8 mouse cellular contexts compared by ENCODE assay signal in genomic region chr15:11407381-11407780, GRCm38 (mm10). TPM values are rescaled to one million over a fixed set of nuclear protein-coding genes. Genes with fewer than 3 reads are reported as not detected.
DNase-seq lines count a peak whose midpoint lies in the region; ATAC-seq and TF ChIP-seq lines count a peak whose summit lies in the region.

No protein-coding gene starts in this region.

- intact Hi-C loops in left cerebral cortex, postnatal 4 days (cut with DNase I) = no loop called here

- H3K4me3 ChIP-seq in spleen, adult 2 months (ENCODE audit: extremely low read depth, insufficient read depth, insufficient read length) = no peak overlapping the region
- no peak overlapping the region for H3K4me3 ChIP-seq in embryonic facial prominence, embryonic 14.5 days (ENCODE audit: low read depth, low read length)
- H3K4me3 ChIP-seq in hindbrain, postnatal 0 days (ENCODE audit: low read length) = no peak overlapping the region

- peak; percentile 54 to 68 for DNase-seq in spleen, adult 2 months (ENCODE audit: low read depth in 1 of 2, low spot score in 2 of 2)
- DNase-seq in spleen, adult 12 weeks (ENCODE audit: low spot score) = no peak
- DNase-seq in adrenal gland, adult 2 months = peak; percentile 46
- DNase-seq in embryonic facial prominence, embryonic 14.5 days (ENCODE audit: low spot score) = peak; percentile 90
- DNase-seq in hindbrain, postnatal 0 days (ENCODE audit: low spot score) = peak; percentile 85
- peak; percentile 55 for DNase-seq in left cerebral cortex, postnatal 4 days
- peak; percentile 48 to 70 for DNase-seq in natural killer cell, adult 2 months (ENCODE audit: low spot score in 2 of 2)
- peak; percentile 68 for DNase-seq in thymus, postnatal 14 days

- no peaks in the 10 kb centered on the region for H3K9me3 ChIP-seq in embryonic facial prominence, embryonic 14.5 days (ENCODE audit: control insufficient read depth, low read length)
- no peaks in the 10 kb centered on the region for H3K9me3 ChIP-seq in hindbrain, postnatal 0 days (ENCODE audit: low read length)

- TF ChIP-seq CTCF in spleen, adult 2 months (IDR thresholded peaks at IDR 0.05; ENCODE audit: extremely low read depth, insufficient read depth, insufficient read length, insufficient replicate concordance) = peak; percentile 44; the same call in 1 of the 2 replicates
- TF ChIP-seq CTCF in hindbrain, postnatal 0 days (IDR thresholded peaks at IDR 0.05; ENCODE audit: low read depth) = peak; percentile 87

- H3K27me3 ChIP-seq in spleen, adult 2 months (ENCODE audit: control insufficient read depth, insufficient read depth, low read length) = no peaks in the 10 kb centered on the region
- no peaks in the 10 kb centered on the region for H3K27me3 ChIP-seq in embryonic facial prominence, embryonic 14.5 days (replicated peaks; ENCODE audit: control insufficient read depth, insufficient read depth, low read length)
- 0 out of 2 replicates have a peak, but pooled peaks cover 3% of the 10 kb centered on the region for H3K27me3 ChIP-seq in hindbrain, postnatal 0 days (ENCODE audit: insufficient read depth, low read length)

- H3K27ac ChIP-seq in spleen, adult 2 months (ENCODE audit: insufficient read depth, low read length) = no peak overlapping the region
- H3K27ac ChIP-seq in embryonic facial prominence, embryonic 14.5 days (replicated peaks; ENCODE audit: low read depth, low read length) = no peak overlapping the region
- H3K27ac ChIP-seq in hindbrain, postnatal 0 days = no peak overlapping the region

- H3K4me1 ChIP-seq in spleen, adult 2 months (ENCODE audit: control insufficient read depth, insufficient read depth, insufficient read length) = no peaks in the 10 kb centered on the region
- H3K4me1 ChIP-seq in embryonic facial prominence, embryonic 14.5 days (ENCODE audit: control insufficient read depth, insufficient read depth, low read length) = no peaks in the 10 kb centered on the region
- no peaks in the 10 kb centered on the region for H3K4me1 ChIP-seq in hindbrain, postnatal 0 days (ENCODE audit: insufficient read depth, low read length)

- H3K36me3 ChIP-seq in spleen, adult 2 months (ENCODE audit: control insufficient read depth, insufficient read depth, low read length) = no peaks in the 10 kb centered on the region
- H3K36me3 ChIP-seq in embryonic facial prominence, embryonic 14.5 days (ENCODE audit: control insufficient read depth, insufficient read depth, low read length) = no peaks in the 10 kb centered on the region
- H3K36me3 ChIP-seq in hindbrain, postnatal 0 days (ENCODE audit: insufficient read depth, low read length) = no peaks in the 10 kb centered on the region

- TF ChIP-seq POLR2A in spleen, adult 2 months (IDR thresholded peaks at IDR 0.05; ENCODE audit: low read depth, low read length) = no peak

- ATAC-seq in embryonic facial prominence, embryonic 14.5 days (ENCODE audit: low read depth) = no peak
- ATAC-seq in hindbrain, postnatal 0 days = peak; percentile 34; the same call in 1 of the 2 replicates

- H3K9ac ChIP-seq in embryonic facial prominence, embryonic 14.5 days (ENCODE audit: low read depth, low read length) = no peak overlapping the region
- no peak overlapping the region for H3K9ac ChIP-seq in hindbrain, postnatal 0 days (replicated peaks; ENCODE audit: low read length)

- no peak overlapping the region for H3K4me2 ChIP-seq in embryonic facial prominence, embryonic 14.5 days (ENCODE audit: low read depth, low read length)
- H3K4me2 ChIP-seq in hindbrain, postnatal 0 days (ENCODE audit: low read depth, low read length) = no peak overlapping the region

- 6% methylated on average over 8 of the region's 8 CpGs for WGBS in spleen, adult 2 months
- WGBS in embryonic facial prominence, embryonic 14.5 days = 13% methylated on average over 8 of the region's 8 CpGs
- WGBS in hindbrain, postnatal 0 days = 12% methylated on average over 8 of the region's 8 CpGs

RNA-seq across cellular contexts. Expression of gene Tars, which starts 7.9 kb away (rescaled TPM):
- polyA plus RNA-seq in spleen, adult 2 months (2012; rRNA removed) = 7.1 and 9.2 TPM in 2 replicates
- 10 to 100 TPM; 44.5 to 71.8 TPM for total RNA-seq in adrenal gland, adult 2 months (2021)
- polyA plus RNA-seq in adrenal gland, adult 2 months (2012; rRNA removed) = 3.9 and 6.1 TPM in 2 replicates
- polyA plus RNA-seq in embryonic facial prominence, embryonic 14.5 days (2014; fragmentation: Nextera tagmentation; extraction: Ambion mirVana) = 57.0 and 66.6 TPM in 2 replicates
- 23.8 and 29.2 TPM in 2 replicates for total RNA-seq in hindbrain, postnatal 0 days (2014; rRNA removed)
- 33.1 and 34.7 TPM in 2 replicates for polyA plus RNA-seq in hindbrain, postnatal 0 days (2015; fragmentation: Nextera tagmentation; extraction: Ambion mirVana)
- 10 to 100 TPM; 38.7 to 44.8 TPM for total RNA-seq in left cerebral cortex, postnatal 4 days (2021)
